Mouse (Mus musculus): Measurements from ENCODE around the gene Tmem206. TPM values are rescaled to one million over a fixed set of nuclear protein-coding genes. Genes with fewer than 3 reads are reported as not detected.

The Tmem206 gene
- total RNA-seq, 1 experiment = 9.9 TPM

GRCm38 (mm10) chr1:191313926-191314325, 11.8 kb upstream of the Tmem206 start:
- in situ Hi-C loops (cut with MboI; ENCODE audit: low sequenced_read_pairs in 2 of 2, unreplicated experiment in 2 of 2) = no loop called here
- no peaks in the 10 kb centered on the region for H3K36me3 ChIP-seq (ENCODE audit: control insufficient read depth, insufficient read depth, low read length, poor library complexity, severe bottlenecking)
- no peaks in the 10 kb centered on the region for H3K9me3 ChIP-seq (ENCODE audit: control insufficient read depth, insufficient read depth, low read depth, low read length)
- no peak overlapping the region for H3K27ac ChIP-seq (ENCODE audit: insufficient read depth, low read depth, low read length, poor library complexity, severe bottlenecking)
- no peak overlapping the region for H3K9ac ChIP-seq (ENCODE audit: insufficient read depth, low read depth, low read length, poor library complexity, severe bottlenecking)
- DNase-seq (ENCODE audit: low read depth, low spot score) = no peak
- peaks cover 0 to 2% of the 10 kb centered on the region in 2 experiments; a peak in 1 of 4 replicates for H3K4me1 ChIP-seq (ENCODE audit: control insufficient read depth in 2 of 2, insufficient read depth in 2 of 2, low read length in 2 of 2, poor library complexity in 1 of 2)
- H3K4me3 ChIP-seq (ENCODE audit: insufficient read depth in 1 of 2, low read depth in 1 of 2, low read length in 2 of 2, poor library complexity in 1 of 2, severe bottlenecking in 1 of 2) = no peak overlapping the region
- no peak for TF ChIP-seq MAFK (IDR thresholded peaks at IDR 0.05; ENCODE audit: insufficient read depth, low read depth, low read length)
- TF ChIP-seq ZC3H11A (IDR thresholded peaks at IDR 0.05; ENCODE audit: borderline replicate concordance, low read depth, low read length) = no peak
- no peak for TF ChIP-seq CHD2 (IDR thresholded peaks at IDR 0.05; ENCODE audit: low read depth, low read length)
- no peak for TF ChIP-seq ZNF384 (IDR thresholded peaks at IDR 0.05; ENCODE audit: low read depth, low read length)
- TF ChIP-seq HCFC1 (IDR thresholded peaks at IDR 0.05; ENCODE audit: borderline replicate concordance, insufficient read depth, low read length) = no peak

- TF ChIP-seq ZNF384 (IDR thresholded peaks at IDR 0.05; ENCODE audit: low read depth, low read length) (peak; percentile 36; the same call in 1 of the 2 replicates), HCFC1 (IDR thresholded peaks at IDR 0.05; ENCODE audit: borderline replicate concordance, insufficient read depth, low read length) (no peak)
- Histone ChIP-seq H3K36me3 (ENCODE audit: control insufficient read depth, insufficient read depth, low read length, poor library complexity, severe bottlenecking) (no peaks in the 10 kb centered on the region), H3K4me1 (ENCODE audit: control insufficient read depth in 2 of 2, insufficient read depth in 2 of 2, low read length in 2 of 2, poor library complexity in 1 of 2) (peaks cover 0 to 2% of the 10 kb centered on the region in 2 experiments; a peak in 1 of 4 replicates), H3K27ac (ENCODE audit: insufficient read depth, low read depth, low read length, poor library complexity, severe bottlenecking) (no peak overlapping the region), H3K4me3 (ENCODE audit: insufficient read depth in 1 of 2, low read depth in 1 of 2, low read length in 2 of 2, poor library complexity in 1 of 2, severe bottlenecking in 1 of 2) (no peak overlapping the region), H3K9me3 (ENCODE audit: control insufficient read depth, insufficient read depth, low read depth, low read length) (no peaks in the 10 kb centered on the region), H3K9ac (ENCODE audit: insufficient read depth, low read depth, low read length, poor library complexity, severe bottlenecking) (no peak overlapping the region)
- no peak for DNase-seq (ENCODE audit: low read depth, low spot score)
- in situ Hi-C loops (cut with MboI; ENCODE audit: low sequenced_read_pairs in 2 of 2, unreplicated experiment in 2 of 2) = no loop called here
These were observed 8.9 kb upstream of the Tmem206 start for GRCm38 (mm10) chr1:191316818-191317217.

- no peak for DNase-seq (ENCODE audit: low read depth, low spot score)
- H3K4me1 ChIP-seq (ENCODE audit: control insufficient read depth in 2 of 2, insufficient read depth in 2 of 2, low read length in 2 of 2, poor library complexity in 1 of 2) = no peaks in the 10 kb centered on the region
- no peaks in the 10 kb centered on the region for H3K9me3 ChIP-seq (ENCODE audit: control insufficient read depth, insufficient read depth, low read depth, low read length)
- H3K4me3 ChIP-seq (ENCODE audit: insufficient read depth in 1 of 2, low read depth in 1 of 2, low read length in 2 of 2, poor library complexity in 1 of 2, severe bottlenecking in 1 of 2) = peak within 1 kb of the TSS; percentile 74 to 75
- H3K9ac ChIP-seq (ENCODE audit: insufficient read depth, low read depth, low read length, poor library complexity, severe bottlenecking) = peak within 1 kb of the TSS; percentile 75
- H3K36me3 ChIP-seq (ENCODE audit: control insufficient read depth, insufficient read depth, low read length, poor library complexity, severe bottlenecking) = no peaks in the 10 kb centered on the region
- in situ Hi-C loops (cut with MboI; ENCODE audit: low sequenced_read_pairs in 2 of 2, unreplicated experiment in 2 of 2) = no loop called here
- H3K27ac ChIP-seq (ENCODE audit: insufficient read depth, low read depth, low read length, poor library complexity, severe bottlenecking) = no peak within 1 kb of the TSS
- TF ChIP-seq CHD2 (IDR thresholded peaks at IDR 0.05; ENCODE audit: low read depth, low read length) (no peak), ZNF384 (IDR thresholded peaks at IDR 0.05; ENCODE audit: low read depth, low read length) (no peak), ZC3H11A (IDR thresholded peaks at IDR 0.05; ENCODE audit: borderline replicate concordance, low read depth, low read length) (no peak), HCFC1 (IDR thresholded peaks at IDR 0.05; ENCODE audit: borderline replicate concordance, insufficient read depth, low read length) (no peak; the same call in 1 of the 2 replicates), MAFK (IDR thresholded peaks at IDR 0.05; ENCODE audit: insufficient read depth, low read depth, low read length) (no peak)
These were observed 8.0 kb upstream of the Tmem206 start, which contains the start of gene Nenf for GRCm38 (mm10) chr1:191317591-191318196. Gene Nenf, minus strand, starts transcription at chr1:191318194.

DNA sequence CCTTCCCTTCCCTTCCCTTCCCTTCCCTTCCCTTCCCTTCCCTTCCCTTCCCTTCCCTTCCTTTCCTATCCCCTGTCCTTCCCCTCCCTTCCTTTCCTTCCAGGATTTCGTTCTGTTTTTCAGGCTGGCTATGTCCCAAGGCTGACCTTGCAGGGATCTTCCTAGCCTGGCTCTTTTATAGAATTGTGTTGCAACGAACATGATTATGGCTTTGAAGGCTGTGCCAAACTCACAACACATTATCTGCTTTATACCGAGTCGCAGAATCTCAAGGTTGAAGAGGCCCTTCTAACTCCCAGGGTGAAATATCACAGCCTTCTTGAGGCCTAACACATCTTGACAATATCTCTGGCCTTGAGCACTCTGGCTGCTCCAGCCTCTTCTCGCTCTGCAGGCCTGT, 7.0 kb upstream of the Tmem206 start:
- Histone ChIP-seq H3K4me3 (ENCODE audit: insufficient read depth in 1 of 2, low read depth in 1 of 2, low read length in 2 of 2, poor library complexity in 1 of 2, severe bottlenecking in 1 of 2) (no peak overlapping the region), H3K36me3 (ENCODE audit: control insufficient read depth, insufficient read depth, low read length, poor library complexity, severe bottlenecking) (no peaks in the 10 kb centered on the region), H3K4me1 (ENCODE audit: control insufficient read depth in 2 of 2, insufficient read depth in 2 of 2, low read length in 2 of 2, poor library complexity in 1 of 2) (no peaks in the 10 kb centered on the region), H3K9ac (ENCODE audit: insufficient read depth, low read depth, low read length, poor library complexity, severe bottlenecking) (no peak overlapping the region), H3K9me3 (ENCODE audit: control insufficient read depth, insufficient read depth, low read depth, low read length) (no peaks in the 10 kb centered on the region), H3K27ac (ENCODE audit: insufficient read depth, low read depth, low read length, poor library complexity, severe bottlenecking) (no peak overlapping the region)
- no peak for TF ChIP-seq CHD2 (IDR thresholded peaks at IDR 0.05; ENCODE audit: low read depth, low read length)
- TF ChIP-seq ZC3H11A (IDR thresholded peaks at IDR 0.05; ENCODE audit: borderline replicate concordance, low read depth, low read length) = no peak
- no peak for TF ChIP-seq MAFK (IDR thresholded peaks at IDR 0.05; ENCODE audit: insufficient read depth, low read depth, low read length)
- no peak for TF ChIP-seq HCFC1 (IDR thresholded peaks at IDR 0.05; ENCODE audit: borderline replicate concordance, insufficient read depth, low read length)
- no peak for TF ChIP-seq ZNF384 (IDR thresholded peaks at IDR 0.05; ENCODE audit: low read depth, low read length)
- in situ Hi-C loops (cut with MboI; ENCODE audit: low sequenced_read_pairs in 2 of 2, unreplicated experiment in 2 of 2) = no loop called here
- no peak for DNase-seq (ENCODE audit: low read depth, low spot score)
